Mouse (Mus musculus) WW6 (cell line): Measurements from ENCODE around the gene Vmn1r25.
"Not testable (repeated sequence)": the region's sequence is repeated elsewhere in the genome, so short reads cannot be mapped to it uniquely, and the experiment has no call there.

Experiments used
- DNase-seq: peaks from one replicate; pipeline ENCODE4 v3.0.0-alpha.2; 2013; ENCODE audit warnings: low read depth, low spot score

Gene Vmn1r25

DNA sequence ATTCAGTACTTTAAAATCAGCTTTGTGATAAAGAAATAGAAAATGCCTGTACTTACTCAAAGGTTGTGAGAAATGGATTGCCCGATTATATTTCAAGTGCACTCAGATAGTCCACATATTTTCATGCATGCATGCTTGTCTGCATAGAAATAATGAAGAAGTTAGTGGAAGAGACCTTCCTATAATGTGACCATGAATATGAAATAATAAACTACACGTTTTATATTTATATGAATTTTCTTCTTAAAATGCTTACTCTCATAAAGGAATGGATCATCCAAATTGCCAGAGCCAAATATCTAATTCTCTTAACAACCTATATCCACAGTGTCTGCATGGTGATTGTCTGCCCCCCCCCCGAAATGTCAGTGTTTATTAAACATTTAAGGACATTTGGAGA lies at the start of gene Vmn1r25:
Vmn1r25 (minus strand) TSS at position 101 of the 400 bp plus-strand sequence.
- DNase-seq, result no peak

DNA sequence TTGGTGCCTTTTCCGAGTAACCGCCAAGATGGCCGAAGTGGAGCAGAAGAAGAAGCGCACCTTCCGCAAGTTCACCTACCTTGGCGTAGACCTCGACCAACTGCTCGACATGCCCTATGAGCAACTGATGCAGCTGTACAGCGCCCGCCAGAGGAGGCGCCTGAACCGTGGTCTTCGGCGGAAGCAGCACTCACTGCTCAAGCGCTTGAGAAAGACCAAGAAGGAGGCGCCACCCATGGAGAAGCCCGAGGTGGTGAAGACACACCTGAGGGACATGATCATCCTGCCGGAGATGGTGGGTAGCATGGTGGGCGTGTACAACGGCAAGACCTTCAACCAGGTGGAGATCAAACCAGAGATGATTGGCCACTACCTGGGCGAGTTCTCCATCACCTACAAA lies 36.9 kb upstream of the Vmn1r25 start:
- DNase-seq, result not testable (repeated sequence)

DNA sequence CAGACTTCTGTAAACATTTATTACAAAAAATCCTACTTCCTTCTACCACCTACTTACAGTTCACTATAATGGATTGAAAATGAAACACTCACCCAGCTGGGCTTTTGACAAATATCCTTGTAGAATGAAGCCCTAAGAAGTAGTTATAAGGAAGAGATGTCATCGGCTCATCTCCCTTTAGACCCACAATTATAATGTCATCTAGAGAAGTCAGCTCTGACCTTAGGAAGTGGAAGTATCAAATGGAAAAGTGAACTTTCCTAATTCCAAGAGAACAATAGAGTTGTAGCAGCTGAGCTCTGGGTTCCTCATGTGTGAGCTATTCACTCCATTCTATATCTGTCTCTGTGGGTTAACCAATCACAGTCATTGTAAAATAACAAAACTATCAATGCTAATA lies 34.4 kb upstream of the Vmn1r25 start, which contains the start of gene Vmn1r26:
Vmn1r26 (minus strand) TSS at position 101 of the 400 bp plus-strand sequence.
- DNase-seq, result no peak

DNA sequence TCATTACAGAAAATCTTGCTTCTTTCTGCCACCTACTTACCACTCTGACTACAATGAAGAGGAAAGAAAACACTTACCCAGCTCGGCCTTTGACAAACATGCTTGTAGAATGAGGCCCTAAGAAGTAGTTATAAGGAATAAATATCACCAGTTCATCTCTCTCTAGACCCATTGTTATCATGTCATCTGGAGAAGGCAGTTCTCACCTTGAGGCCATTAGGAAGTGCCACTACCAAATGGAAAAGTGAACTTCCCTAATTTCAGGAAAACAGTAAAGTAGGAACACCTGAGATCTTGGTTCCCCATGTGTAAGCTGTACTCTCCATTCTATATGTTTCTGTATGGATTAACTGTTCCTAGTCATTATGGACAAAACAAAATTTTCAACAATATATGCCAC lies 19.2 kb downstream of the Vmn1r25 start, which contains the start of gene Vmn1r24:
Vmn1r24 (minus strand) TSS at position 101 of the 400 bp plus-strand sequence.
- not testable (repeated sequence) for DNase-seq
